Mouse (Mus musculus) MEL (cell line): ENCODE measurements around the gene Lamc3. TPM values are rescaled to one million over a fixed set of nuclear protein-coding genes. Genes with fewer than 3 reads are reported as not detected.

ENCODE experiments used
- DNase-seq: peaks from one replicate; pipeline ENCODE4 v3.0.0; 2011; ENCODE audit warnings: low read depth, low spot score
- H3K27ac ChIP-seq: 2 replicates; pipeline ENCODE4 v1.5.1; 2012; ENCODE audit warnings: low read depth, mild to moderate bottlenecking, control low read depth, low read length, moderate library complexity; ENCODE audit not compliant: control insufficient read depth
- H3K27me3 ChIP-seq, 2 experiments: fragments of 150-350 bp in 1 of 2; sonication (generic) in 1 of 2; 2 replicates each; pipeline ENCODE4 v1.6.1; 2012; ENCODE audit warnings: low read length in 2 of 2, mild to moderate bottlenecking in 2 of 2, improper control_type of control experiment in 1 of 2, moderate library complexity in 1 of 2; ENCODE audit not compliant: insufficient read depth in 2 of 2, control insufficient read depth in 1 of 2
- H3K36me3 ChIP-seq, 2 experiments: 2 replicates each; pipeline ENCODE4 v1.6.1; 2012 to 2014; ENCODE audit warnings: low read length in 2 of 2, improper control_type of control experiment in 1 of 2, inconsistent platforms in 1 of 2, mild to moderate bottlenecking in 1 of 2; ENCODE audit not compliant: insufficient read depth in 2 of 2, control insufficient read depth in 1 of 2
- H3K4me1 ChIP-seq, 2 experiments: fragments of 150-350 bp in 1 of 2; sonication (generic) in 1 of 2; 2 replicates each; pipeline ENCODE4 v1.6.1; 2012; ENCODE audit warnings: low read length in 2 of 2, improper control_type of control experiment in 1 of 2, mild to moderate bottlenecking in 1 of 2; ENCODE audit not compliant: insufficient read depth in 2 of 2, control insufficient read depth in 1 of 2
- H3K4me3 ChIP-seq, 2 experiments: fragments of 150-350 bp in 1 of 2; sonication (generic) in 1 of 2; 2 replicates each; pipeline ENCODE4 v1.5.1; 2012; ENCODE audit warnings: low read depth in 2 of 2, low read length in 2 of 2, mild to moderate bottlenecking in 2 of 2, moderate library complexity in 2 of 2, control low read depth in 1 of 2, improper control_type of control experiment in 1 of 2; ENCODE audit not compliant: control insufficient read depth in 1 of 2, insufficient read depth in 1 of 2
- H3K79me2 ChIP-seq: 2 replicates; pipeline ENCODE4 v1.6.1; 2012; ENCODE audit warnings: mild to moderate bottlenecking, low read length, moderate library complexity; ENCODE audit not compliant: control insufficient read depth, poor library complexity, insufficient read depth
- H3K9ac ChIP-seq: 2 replicates; pipeline ENCODE4 v1.6.1; 2012; ENCODE audit warnings: low read depth, mild to moderate bottlenecking, control low read depth, low read length, moderate library complexity; ENCODE audit not compliant: control insufficient read depth, poor library complexity, severe bottlenecking
- H3K9me3 ChIP-seq: fragments of 150-350 bp; sonication (generic); replicated peaks from 2 replicates; pipeline ENCODE4 v1.6.1; 2012; ENCODE audit warnings: mild to moderate bottlenecking, low read length, improper control_type of control experiment, moderate library complexity; ENCODE audit not compliant: insufficient read depth
- CHD1 ChIP-seq: IDR thresholded peaks from 2 replicates; pipeline ENCODE4 v1.6.1; 2012; ENCODE audit warnings: low read depth, mild to moderate bottlenecking, inconsistent platforms, low read length, improper control_type of control experiment
- EP300 ChIP-seq, 2 experiments: IDR thresholded peaks; 2 replicates each; pipeline ENCODE4 v1.6.1; 2011; ENCODE audit warnings: improper control_type of control experiment in 2 of 2, low read length in 2 of 2, low read depth in 1 of 2, mild to moderate bottlenecking in 1 of 2
- GABPA ChIP-seq: IDR thresholded peaks from 2 replicates; pipeline ENCODE4 v1.6.1; 2012; ENCODE audit warnings: low read depth, mild to moderate bottlenecking, inconsistent platforms, low read length, improper control_type of control experiment, moderate library complexity
- HCFC1 ChIP-seq: IDR thresholded peaks from 2 replicates; pipeline ENCODE4 v1.6.1; 2012; ENCODE audit warnings: low read depth, mild to moderate bottlenecking, inconsistent platforms, low read length, improper control_type of control experiment, moderate library complexity
- JUND ChIP-seq: IDR thresholded peaks from 2 replicates; pipeline ENCODE4 v1.6.1; 2011; ENCODE audit warnings: low read depth, mild to moderate bottlenecking, improper control_type of control experiment, low read length
- KAT2A ChIP-seq: conservative IDR thresholded peaks from 2 replicates; pipeline ENCODE4 v1.6.1; 2012; ENCODE audit warnings: low read depth, low read length, improper control_type of control experiment, inconsistent platforms
- MAFK ChIP-seq: IDR thresholded peaks from 2 replicates; pipeline ENCODE4 v1.6.1; 2011; ENCODE audit warnings: low read depth, mild to moderate bottlenecking, low read length, improper control_type of control experiment, borderline replicate concordance
- MAX ChIP-seq: IDR thresholded peaks from 2 replicates; pipeline ENCODE4 v1.6.1; 2011; ENCODE audit warnings: low read length, improper control_type of control experiment
- MXI1 ChIP-seq: IDR thresholded peaks from 2 replicates; pipeline ENCODE4 v1.6.1; 2011; ENCODE audit warnings: mild to moderate bottlenecking, low read depth, low read length, improper control_type of control experiment
- MYB ChIP-seq: IDR thresholded peaks from 2 replicates; pipeline ENCODE4 v1.6.1; 2011; ENCODE audit warnings: mild to moderate bottlenecking, low read depth, low read length, improper control_type of control experiment
- NRF1 ChIP-seq: IDR thresholded peaks from 2 replicates; pipeline ENCODE4 v1.6.1; 2014; ENCODE audit warnings: low read depth, mild to moderate bottlenecking, inconsistent platforms, low read length, improper control_type of control experiment, moderate library complexity; ENCODE audit not compliant: poor library complexity, insufficient read depth, severe bottlenecking
- POLR2A ChIP-seq, 2 experiments: IDR thresholded peaks; 2 replicates each; pipeline ENCODE4 v1.6.1; 2011 to 2012; ENCODE audit warnings: low read length in 2 of 2, mild to moderate bottlenecking in 2 of 2, control low read depth in 1 of 2, improper control_type of control experiment in 1 of 2, low read depth in 1 of 2, moderate library complexity in 1 of 2; ENCODE audit not compliant: control insufficient read depth in 1 of 2, insufficient read depth in 1 of 2, poor library complexity in 1 of 2
- POLR2AphosphoS5 ChIP-seq: IDR thresholded peaks from 2 replicates; pipeline ENCODE4 v1.6.1; 2012; ENCODE audit warnings: low read depth, borderline replicate concordance, mild to moderate bottlenecking, inconsistent platforms, low read length, moderate library complexity, mixed read lengths
- RAD21 ChIP-seq: IDR thresholded peaks from 2 replicates; pipeline ENCODE4 v1.6.1; 2011; ENCODE audit warnings: mild to moderate bottlenecking, low read depth, low read length, improper control_type of control experiment
- TAL1 ChIP-seq: IDR thresholded peaks from 2 replicates; pipeline ENCODE4 v1.6.1; 2012; ENCODE audit warnings: mild to moderate bottlenecking, inconsistent platforms, low read length, moderate library complexity, mixed read lengths
- UBTF ChIP-seq: IDR thresholded peaks from 2 replicates; pipeline ENCODE4 v1.6.1; 2012; ENCODE audit warnings: low read depth, mild to moderate bottlenecking, inconsistent platforms, low read length, improper control_type of control experiment, moderate library complexity, borderline replicate concordance; ENCODE audit not compliant: insufficient read depth
- USF1 ChIP-seq: IDR thresholded peaks from 2 replicates; pipeline ENCODE4 v1.6.1; 2014; ENCODE audit warnings: low read depth, mild to moderate bottlenecking, inconsistent platforms, low read length, improper control_type of control experiment, moderate library complexity
- ZC3H11A ChIP-seq: IDR thresholded peaks from 2 replicates; pipeline ENCODE4 v1.6.1; 2012; ENCODE audit warnings: low read depth, mild to moderate bottlenecking, inconsistent platforms, low read length, improper control_type of control experiment
- ZKSCAN1 ChIP-seq: IDR thresholded peaks from 2 replicates; pipeline ENCODE4 v1.6.1; 2012; ENCODE audit warnings: low read depth, mild to moderate bottlenecking, inconsistent platforms, low read length, improper control_type of control experiment, moderate library complexity
- ZMIZ1 ChIP-seq: IDR thresholded peaks from 2 replicates; pipeline ENCODE4 v1.6.1; 2012; ENCODE audit warnings: low read depth, mild to moderate bottlenecking, inconsistent platforms, low read length, improper control_type of control experiment, moderate library complexity
- ZNF384 ChIP-seq: IDR thresholded peaks from 2 replicates; pipeline ENCODE4 v1.6.1; 2012; ENCODE audit warnings: low read depth, mild to moderate bottlenecking, inconsistent platforms, low read length, improper control_type of control experiment
- polyA plus RNA-seq, 2 experiments: library from polyadenylated mRNA; stranded (reverse) in 1 of 2; unstranded in 1 of 2; fragments of >175 nt in 1 of 2; fragments of >200 nt in 1 of 2; gene quantifications; 2 replicates each; pipeline versions ENCODE4 v1.2.1 to v1.2.4; 2012; ENCODE audit warnings: low replicate concordance in 2 of 2, low read depth in 1 of 2; ENCODE audit not compliant: insufficient read length in 2 of 2, insufficient read depth in 1 of 2, missing spikeins in 1 of 2
- total RNA-seq: library from RNA; depleted of rRNA; stranded (reverse); fragments of 300-350 nt; gene quantifications from 2 replicates; pipeline ENCODE4 v1.2.3, GENCODE M21; 2012

Gene Lamc3
- total and polyA plus RNA-seq, 3 experiments = not detected

GRCm38 (mm10) chr2:31870683-31871082 lies 16.4 kb upstream of the Lamc3 start:
- Histone ChIP-seq H3K27me3 (peaks cover 0 to 3% of the 10 kb centered on the region in 2 experiments; a peak in 1 of 4 replicates), H3K27ac (no peak overlapping the region), H3K9ac (no peak overlapping the region), H3K36me3 (peaks cover 0 to under 1% of the 10 kb centered on the region in 2 experiments; a peak in 1 of 4 replicates), H3K4me1 (peaks cover 0 to 3% of the 10 kb centered on the region in 2 experiments; a peak in 1 of 4 replicates), H3K79me2 (no peaks in the 10 kb centered on the region), H3K9me3 (no peaks in the 10 kb centered on the region), H3K4me3 (no peak overlapping the region)
- DNase-seq = no peak
- TF ChIP-seq MAX (no peak), MYB (no peak), ZC3H11A (no peak), MAFK (no peak), KAT2A (no peak), HCFC1 (no peak), POLR2A (IDR thresholded peaks at IDR 0.05; ENCODE audit: control insufficient read depth in 1 of 2, insufficient read depth in 1 of 2, low read depth in 1 of 2, low read length in 2 of 2, poor library complexity in 1 of 2) (no peak), RAD21 (no peak), UBTF (no peak), MXI1 (no peak), USF1 (no peak), POLR2AphosphoS5 (no peak), CHD1 (no peak)

- TF ChIP-seq TAL1 = no peak
- no peak for TF ChIP-seq EP300 (IDR thresholded peaks at IDR 0.05; ENCODE audit: low read depth in 1 of 2, low read length in 2 of 2)
- no peak for TF ChIP-seq UBTF
- TF ChIP-seq ZNF384 = no peak
- TF ChIP-seq NRF1 = no peak
- no peak for TF ChIP-seq ZMIZ1
- no peak for TF ChIP-seq JUND
- no peak for TF ChIP-seq MYB
- TF ChIP-seq GABPA = no peak
- TF ChIP-seq ZKSCAN1 = no peak
- no peak for TF ChIP-seq USF1
- H3K27me3 ChIP-seq = no peaks in the 10 kb centered on the region
- H3K9ac ChIP-seq = no peak overlapping the region
These were observed 12.7 kb upstream of the Lamc3 start for GRCm38 (mm10) chr2:31874290-31874855.

More at GRCm38 (mm10) chr2:31874290-31874855, 12.7 kb upstream of the Lamc3 start:
- H3K79me2 ChIP-seq = no peaks in the 10 kb centered on the region
- H3K9me3 ChIP-seq = no peaks in the 10 kb centered on the region
- H3K4me1 ChIP-seq = peaks cover 3 to 14% of the 10 kb centered on the region in 2 experiments; a peak in 3 of 4 replicates
- no peak for DNase-seq
- H3K4me3 ChIP-seq = no peak overlapping the region
- peaks cover 0 to 10% of the 10 kb centered on the region in 2 experiments; a peak in 2 of 4 replicates for H3K36me3 ChIP-seq
- H3K27ac ChIP-seq = no peak overlapping the region
